Mouse (Mus musculus): Measurements from ENCODE around the gene Tsen54. TPM values are rescaled to one million over a fixed set of nuclear protein-coding genes. Genes with fewer than 3 reads are reported as not detected.

Gene Tsen54
- polyA plus RNA-seq, 1 experiment from 2014 or later: 31.3 TPM

DNA sequence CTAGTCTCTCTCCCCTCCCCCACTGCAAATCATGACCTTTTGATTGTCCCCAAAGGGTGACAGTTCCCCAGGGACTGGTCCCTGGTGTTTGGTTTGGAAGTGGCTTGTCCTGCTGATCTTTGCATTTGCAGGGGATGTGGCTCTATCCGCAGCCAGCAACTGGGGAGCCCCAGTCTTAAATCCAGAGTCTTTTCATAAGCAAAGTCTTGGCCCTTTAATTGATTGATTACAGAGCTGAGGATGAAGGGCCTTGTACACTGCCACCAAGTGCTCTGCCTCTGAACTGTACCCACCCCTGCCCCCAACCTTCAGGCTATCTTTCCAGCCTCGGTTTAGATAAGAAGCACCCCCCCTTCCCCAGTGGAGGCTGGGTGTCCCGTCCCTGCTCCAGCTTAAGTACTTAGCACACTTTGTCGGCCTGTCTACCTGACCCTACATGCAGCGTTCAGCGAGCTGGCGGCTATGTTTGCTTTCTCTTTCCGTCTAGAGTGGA, 18.5 kb downstream of the Tsen54 start:
- Histone ChIP-seq H3K9ac (0 out of 2 replicates have a peak overlapping the region, but pooled peaks have one; percentile 17), H3K4me1 (replicated peaks) (peaks cover 71% of the 10 kb centered on the region), H3K4me3 (replicated peaks) (no peak overlapping the region), H3K36me3 (no peaks in the 10 kb centered on the region), H3K27me3 (replicated peaks) (no peaks in the 10 kb centered on the region), H3K9me3 (no peaks in the 10 kb centered on the region), H3K4me2 (replicated peaks) (peak overlapping the region; percentile 41), H3K27ac (peak overlapping the region; percentile 72)
- ATAC-seq: peak; percentile 50
- WGBS: 15% methylated on average over 8 of the region's 8 CpGs

GRCm38 (mm10) chr11:115834033-115834432, 19.5 kb downstream of the Tsen54 start:
- Histone ChIP-seq H3K9me3 (no peaks in the 10 kb centered on the region), H3K27me3 (replicated peaks) (no peaks in the 10 kb centered on the region), H3K4me3 (replicated peaks) (no peak overlapping the region), H3K27ac (peak overlapping the region; percentile 72; the same call in 1 of the 2 replicates), H3K4me1 (replicated peaks) (peaks cover 73% of the 10 kb centered on the region), H3K4me2 (replicated peaks) (peak overlapping the region; percentile 41), H3K9ac (peak overlapping the region; percentile 15; the same call in 1 of the 2 replicates), H3K36me3 (no peaks in the 10 kb centered on the region)
- 66% methylated on average over 6 of the region's 6 CpGs for WGBS
- ATAC-seq: no peak

DNA sequence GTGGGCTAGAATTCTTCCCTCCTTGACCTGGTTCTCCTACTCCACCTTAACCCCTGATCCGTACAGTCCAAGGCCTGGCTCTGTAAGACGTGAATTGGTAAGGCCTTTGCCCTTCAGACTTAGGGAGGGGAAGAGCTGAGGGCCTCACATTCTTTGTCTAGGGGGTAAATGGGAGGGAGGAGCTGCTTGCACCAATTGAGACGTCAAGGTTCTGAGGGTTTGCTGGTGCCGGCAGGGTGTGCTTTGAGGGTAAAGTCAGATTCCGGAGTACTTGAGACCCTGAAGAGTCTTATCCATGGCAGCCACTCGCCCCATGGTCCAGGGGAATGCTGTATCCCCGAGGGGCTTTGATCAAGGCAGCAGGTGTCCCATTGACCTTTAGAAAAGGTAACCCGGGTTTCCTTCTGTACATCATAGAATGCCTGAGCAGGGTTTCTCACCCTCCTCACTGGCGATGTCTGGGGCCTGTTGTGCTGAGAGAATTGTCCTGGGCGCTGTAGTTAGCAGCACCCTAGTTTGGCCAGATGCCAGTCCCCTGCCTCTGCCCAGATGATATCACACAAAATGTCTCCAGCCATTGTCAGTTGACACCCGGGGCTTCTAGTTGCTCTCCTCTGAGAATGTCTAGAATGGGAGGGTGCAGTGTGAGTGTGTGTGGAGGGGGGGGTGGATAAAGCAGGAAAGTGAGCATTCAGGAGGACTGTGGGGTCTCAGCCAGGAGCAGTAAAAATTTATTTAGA, 22.3 kb downstream of the Tsen54 start:
- Histone ChIP-seq H3K4me2 (replicated peaks) (peak overlapping the region; percentile 22; the same call in 1 of the 2 replicates), H3K27ac (peak overlapping the region; percentile 66), H3K9ac (no peak overlapping the region), H3K36me3 (no peaks in the 10 kb centered on the region), H3K4me3 (replicated peaks) (no peak overlapping the region), H3K9me3 (no peaks in the 10 kb centered on the region), H3K4me1 (replicated peaks) (peaks cover 68% of the 10 kb centered on the region), H3K27me3 (replicated peaks) (no peaks in the 10 kb centered on the region)
- peak; percentile 26; the same call in 1 of the 2 replicates for ATAC-seq
- WGBS: 45% methylated on average over 11 of the region's 11 CpGs

- WGBS: 86% methylated on average over 22 of the region's 22 CpGs
- ATAC-seq: no peak
- Histone ChIP-seq H3K4me2 (replicated peaks) (no peak overlapping the region), H3K9me3 (no peaks in the 10 kb centered on the region), H3K36me3 (no peaks in the 10 kb centered on the region), H3K27me3 (replicated peaks) (no peaks in the 10 kb centered on the region), H3K27ac (peak overlapping the region; percentile 66), H3K9ac (no peak overlapping the region), H3K4me3 (replicated peaks) (no peak overlapping the region), H3K4me1 (replicated peaks) (peaks cover 68% of the 10 kb centered on the region)
Measured at GRCm38 (mm10) chr11:115837606-115838345, 23.3 kb downstream of the Tsen54 start.

GRCm38 (mm10) chr11:115838895-115839311, 24.4 kb downstream of the Tsen54 start:
- WGBS: 25% methylated on average over 4 of the region's 4 CpGs
- Histone ChIP-seq H3K27ac (peak overlapping the region; percentile 83), H3K4me2 (replicated peaks) (peak overlapping the region; percentile 15; the same call in 1 of the 2 replicates), H3K9me3 (no peaks in the 10 kb centered on the region), H3K4me1 (replicated peaks) (peaks cover 62% of the 10 kb centered on the region), H3K9ac (no peak overlapping the region), H3K36me3 (no peaks in the 10 kb centered on the region), H3K27me3 (replicated peaks) (no peaks in the 10 kb centered on the region), H3K4me3 (replicated peaks) (no peak overlapping the region)
- ATAC-seq: peak; percentile 47

DNA sequence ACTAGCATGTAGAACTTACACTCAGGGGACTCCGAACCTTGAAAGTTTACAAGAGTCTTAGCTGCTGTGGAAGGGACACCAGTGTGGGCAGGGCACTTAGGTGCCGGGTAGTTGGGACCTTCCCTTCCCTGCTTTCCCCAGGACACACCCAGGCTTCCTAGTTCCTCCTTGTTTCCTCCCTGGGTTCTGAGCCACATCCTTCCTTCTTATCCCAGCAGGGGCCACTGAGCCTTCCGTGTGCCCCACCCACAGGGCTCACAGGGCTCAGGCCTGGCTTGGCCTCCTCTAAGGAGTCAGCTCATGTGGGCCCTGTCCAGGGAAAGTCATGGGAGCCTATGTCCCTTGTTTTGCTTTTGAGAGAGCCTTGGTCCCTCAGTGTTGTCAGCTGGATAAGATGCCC, 25.2 kb downstream of the Tsen54 start:
- Histone ChIP-seq H3K4me3 (replicated peaks) (no peak overlapping the region), H3K9me3 (no peaks in the 10 kb centered on the region), H3K36me3 (no peaks in the 10 kb centered on the region), H3K27me3 (replicated peaks) (no peaks in the 10 kb centered on the region), H3K4me2 (replicated peaks) (0 out of 2 replicates have a peak overlapping the region, but pooled peaks have one; percentile 15), H3K4me1 (replicated peaks) (peaks cover 61% of the 10 kb centered on the region), H3K9ac (no peak overlapping the region), H3K27ac (peak overlapping the region; percentile 83)
- ATAC-seq: no peak
- 60% methylated on average over 3 of the region's 3 CpGs for WGBS

GRCm38 (mm10) chr11:115841044-115841443, 26.5 kb downstream of the Tsen54 start:
- peaks cover 55% of the 10 kb centered on the region for H3K4me1 ChIP-seq (replicated peaks)
- peak overlapping the region; percentile 92; the same call in 1 of the 2 replicates for H3K27ac ChIP-seq
- H3K4me2 ChIP-seq (replicated peaks): no peak overlapping the region
- H3K9ac ChIP-seq: no peak overlapping the region
- H3K4me3 ChIP-seq (replicated peaks): no peak overlapping the region
- no peaks in the 10 kb centered on the region for H3K27me3 ChIP-seq (replicated peaks)
- H3K9me3 ChIP-seq: no peaks in the 10 kb centered on the region
- ATAC-seq: no peak
- 85% methylated on average over 6 of the region's 6 CpGs for WGBS
- peaks cover 8% of the 10 kb centered on the region for H3K36me3 ChIP-seq

DNA sequence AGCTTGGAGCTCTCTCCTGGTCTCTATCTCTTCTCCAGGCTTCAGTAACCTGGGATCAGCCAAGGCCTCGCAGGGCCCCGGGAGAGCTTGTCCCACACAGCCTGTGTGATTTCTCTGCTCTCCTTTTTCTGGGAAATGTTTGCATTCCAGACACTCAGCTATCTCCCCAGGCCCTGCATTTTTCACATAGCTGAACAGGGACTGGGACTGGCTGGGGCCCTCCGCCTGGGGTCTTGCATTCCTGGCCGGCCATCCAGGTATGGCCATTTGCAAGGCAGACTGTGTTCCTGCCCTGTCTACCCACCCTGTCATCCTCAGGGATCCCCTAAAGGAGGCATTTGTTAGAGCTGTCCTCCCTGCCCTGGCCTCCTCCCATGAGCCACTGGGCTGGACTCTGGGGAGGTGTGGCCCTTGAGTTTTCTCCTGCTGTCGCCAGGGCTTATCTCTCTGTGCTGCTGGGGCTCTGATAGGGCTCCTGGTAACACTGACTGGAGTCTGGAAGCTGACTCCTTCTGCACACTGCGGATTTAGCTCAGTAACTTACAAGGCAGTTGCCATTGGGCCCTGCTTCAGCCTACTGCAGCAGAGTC, 27.5 kb downstream of the Tsen54 start:
- ATAC-seq: peak; percentile 65
- 13% methylated on average over 6 of the region's 6 CpGs for WGBS
- H3K9me3 ChIP-seq: no peaks in the 10 kb centered on the region
- peaks cover 50% of the 10 kb centered on the region for H3K4me1 ChIP-seq (replicated peaks)
- no peak overlapping the region; the same call in 1 of the 2 replicates for H3K4me3 ChIP-seq (replicated peaks)
- no peaks in the 10 kb centered on the region for H3K27me3 ChIP-seq (replicated peaks)
- peak overlapping the region; percentile 92 for H3K27ac ChIP-seq
- H3K36me3 ChIP-seq: peaks cover 9% of the 10 kb centered on the region
- H3K9ac ChIP-seq: peak overlapping the region; percentile 26
- H3K4me2 ChIP-seq (replicated peaks): peak overlapping the region; percentile 45

DNA sequence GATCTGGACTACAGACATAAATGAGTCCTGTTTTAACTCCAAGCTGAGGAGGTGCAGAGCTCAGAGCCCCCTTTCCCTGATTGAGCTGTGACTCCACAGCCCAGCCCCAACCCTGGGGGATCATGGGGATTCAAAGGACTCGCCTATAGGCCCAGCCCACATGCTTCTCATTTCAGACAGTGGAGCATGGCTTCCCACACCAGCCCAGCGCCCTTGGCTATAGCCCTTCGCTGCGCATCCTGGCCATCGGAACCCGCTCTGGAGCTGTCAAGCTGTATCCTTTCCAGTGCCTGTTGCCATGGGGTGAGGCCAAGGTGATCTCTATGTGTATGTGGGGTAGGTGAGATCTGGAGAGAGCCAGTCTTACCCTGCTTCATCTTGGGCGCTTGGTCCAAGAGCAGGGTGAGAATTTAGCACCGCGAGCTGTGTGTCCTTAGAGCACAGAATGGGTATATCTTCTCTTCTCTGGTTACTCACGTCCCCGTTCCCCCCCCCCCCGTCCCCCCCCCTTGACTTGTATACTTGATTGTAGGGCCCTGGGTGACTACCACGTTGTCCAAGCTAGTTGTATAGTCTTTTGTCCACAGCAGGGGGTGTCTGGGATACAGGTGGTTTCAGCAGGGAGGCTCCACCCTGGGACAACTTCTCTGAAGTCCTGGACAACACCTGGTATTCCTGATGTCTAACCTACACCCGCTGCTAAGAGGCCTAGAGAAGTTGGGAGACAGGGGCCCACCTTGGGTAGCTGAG, 28.8 kb downstream of the Tsen54 start:
- ATAC-seq: no peak
- Histone ChIP-seq H3K4me2 (replicated peaks) (peak overlapping the region; percentile 45), H3K9ac (0 out of 2 replicates have a peak overlapping the region, but pooled peaks have one; percentile 26), H3K4me3 (replicated peaks) (no peak overlapping the region), H3K4me1 (replicated peaks) (peaks cover 44% of the 10 kb centered on the region), H3K27ac (peak overlapping the region; percentile 92), H3K36me3 (peaks cover 10% of the 10 kb centered on the region), H3K9me3 (no peaks in the 10 kb centered on the region), H3K27me3 (replicated peaks) (no peaks in the 10 kb centered on the region)
- WGBS: 70% methylated on average over 14 of the region's 14 CpGs

DNA sequence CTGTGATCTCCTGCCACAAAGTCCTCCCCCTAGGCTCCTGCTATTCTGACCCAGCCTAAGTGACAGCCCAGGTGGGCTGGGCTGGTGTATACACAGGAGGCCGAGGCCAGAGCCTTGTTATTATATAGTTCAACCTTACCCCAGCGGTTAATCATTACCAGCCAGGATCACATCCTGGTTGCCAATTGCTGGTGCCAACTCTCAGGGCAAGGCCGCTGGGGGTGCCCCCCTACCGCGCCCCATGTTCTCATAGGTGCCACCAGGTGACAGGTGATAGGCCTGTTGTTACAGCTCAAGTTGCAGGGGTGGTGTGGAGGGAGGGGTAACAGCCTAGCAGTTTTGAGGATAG, 29.3 kb downstream of the Tsen54 start:
- H3K4me2 ChIP-seq (replicated peaks): peak overlapping the region; percentile 33
- H3K27me3 ChIP-seq (replicated peaks): no peaks in the 10 kb centered on the region
- no peak overlapping the region for H3K9ac ChIP-seq
- ATAC-seq: peak; percentile 89
- peaks cover 39% of the 10 kb centered on the region for H3K4me1 ChIP-seq (replicated peaks)
- peak overlapping the region; percentile 92 for H3K27ac ChIP-seq
- H3K36me3 ChIP-seq: peaks cover 10% of the 10 kb centered on the region
- no peak overlapping the region for H3K4me3 ChIP-seq (replicated peaks)
- WGBS: 66% methylated on average over 5 of the region's 5 CpGs
- H3K9me3 ChIP-seq: no peaks in the 10 kb centered on the region

DNA sequence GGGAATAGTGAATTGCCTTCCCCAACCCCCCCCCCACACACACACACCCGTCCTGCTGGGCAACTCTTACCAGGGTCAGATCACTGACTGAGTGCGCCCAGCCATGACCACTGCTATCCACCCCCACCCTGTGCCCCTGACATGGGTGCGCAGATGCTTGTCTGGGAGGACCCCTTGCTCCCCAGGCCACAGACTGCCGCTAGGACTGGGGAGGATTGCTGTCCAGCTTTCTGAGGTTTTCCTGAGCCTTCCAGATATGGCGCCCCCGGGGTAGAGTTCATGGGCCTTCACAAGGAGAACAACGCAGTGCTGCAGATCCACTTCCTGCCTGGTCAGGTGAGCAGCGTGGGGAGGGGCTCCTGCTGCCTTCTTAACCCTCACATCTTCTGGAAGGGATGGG, 29.7 kb downstream of the Tsen54 start:
- H3K27ac ChIP-seq: peak overlapping the region; percentile 92
- ATAC-seq: peak; percentile 5; the same call in 1 of the 2 replicates
- peak overlapping the region; percentile 33 for H3K4me2 ChIP-seq (replicated peaks)
- H3K27me3 ChIP-seq (replicated peaks): no peaks in the 10 kb centered on the region
- 52% methylated on average over 8 of the region's 8 CpGs for WGBS
- H3K9me3 ChIP-seq: no peaks in the 10 kb centered on the region
- H3K4me3 ChIP-seq (replicated peaks): no peak overlapping the region
- H3K36me3 ChIP-seq: peaks cover 10% of the 10 kb centered on the region
- peaks cover 37% of the 10 kb centered on the region for H3K4me1 ChIP-seq (replicated peaks)
- H3K9ac ChIP-seq: no peak overlapping the region
